Mouse (Mus musculus): ENCODE results near the gene Sh3bp1. TPM values are rescaled to one million over a fixed set of nuclear protein-coding genes. Genes with fewer than 3 reads are reported as not detected.
A peak's percentile ranks its signal among the peaks of the same experiment; 100 is the strongest.

The Sh3bp1 gene
- total and polyA plus RNA-seq, 3 experiments: 12.3 to 69.7 (median 23.8) TPM

DNA sequence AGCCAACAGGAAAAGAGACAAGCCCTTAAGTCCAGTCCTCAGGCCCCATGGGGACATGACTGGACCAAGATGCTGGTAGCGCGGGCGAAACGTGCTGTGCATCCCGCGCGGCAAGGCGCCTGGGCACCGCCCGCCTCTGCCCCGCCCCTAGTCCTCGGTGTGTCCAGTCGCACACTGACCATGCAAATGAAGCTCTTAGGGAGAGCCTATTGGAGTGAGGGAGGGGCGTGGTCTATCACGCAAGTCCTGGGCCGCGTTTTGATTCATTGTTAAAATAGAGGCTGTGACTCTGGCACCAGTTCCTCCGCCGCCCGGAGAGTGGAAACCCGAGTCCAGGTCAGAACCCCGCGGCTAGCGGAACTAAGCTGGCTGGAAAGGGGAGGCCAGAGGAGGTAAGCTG is 48.1 kb downstream of the Sh3bp1 start, which contains the start of gene Triobp:
Gene Triobp (plus strand): TSS at position 68 of the 400 bp plus-strand sequence.
- peak within 1 kb of the TSS; percentile 96 for H3K4me2 ChIP-seq (ENCODE audit: insufficient read depth, low read depth, poor library complexity, severe bottlenecking)
- peaks cover 0 to 7% of the 10 kb centered on the region in 2 experiments for H3K36me3 ChIP-seq (replicated peaks in 1 of 2; ENCODE audit: control insufficient read depth in 1 of 2, insufficient read depth in 1 of 2, low read length in 1 of 2)
- H3K27me3 ChIP-seq (replicated peaks): peaks cover 2% of the 10 kb centered on the region
- dilution Hi-C loops (cut with MboI; ENCODE audit: extremely low pct_ligation_motif_present, extremely low pct_unique_long_range_greater_than_20kb, low sequenced_read_pairs) (no loop called here), in situ Hi-C loops (cut with MboI; ENCODE audit: low pct_ligation_motif_present, low pct_unique_long_range_greater_than_20kb, low sequenced_read_pairs) (loop anchor here (5.0 kb wide), 1 partner anchor 40 kb away; no protein-coding TSS in a partner anchor)
- DNase-seq (ENCODE audit: extremely low read depth): no peak
- peak within 1 kb of the TSS in 2 of 3 experiments; percentile 36 to 58 for H3K4me3 ChIP-seq (replicated peaks in 1 of 3; ENCODE audit: low read depth in 2 of 3, low read length in 2 of 3, poor library complexity in 1 of 3)
- 0 out of 2 replicates have a peak within 1 kb of the TSS, but pooled peaks have one; percentile 15 for H3K9ac ChIP-seq (ENCODE audit: insufficient read depth, low read depth)
- peak; percentile 72 for TF ChIP-seq POLR2A (IDR thresholded peaks at IDR 0.05; ENCODE audit: low read depth, low read length)
- TF ChIP-seq MXI1 (IDR thresholded peaks at IDR 0.05; ENCODE audit: low read depth, low read length): peak; percentile 81
- peak; percentile 41; the same call in 1 of the 2 replicates for TF ChIP-seq NRF1 (IDR thresholded peaks at IDR 0.05; ENCODE audit: low read depth, low read length)
- no peak for TF ChIP-seq MAFK (IDR thresholded peaks at IDR 0.05; ENCODE audit: insufficient replicate concordance, low read length)
- peak; percentile 53; the same call in 1 of the 2 replicates for TF ChIP-seq TCF12 (IDR thresholded peaks at IDR 0.05; ENCODE audit: low read depth, low read length)
- TF ChIP-seq BHLHE40 (IDR thresholded peaks at IDR 0.05; ENCODE audit: low read depth, low read length): peak; percentile 87
- TF ChIP-seq RCOR1 (conservative IDR thresholded peaks at IDR 0.05; ENCODE audit: low read depth, low read length): no peak
- no peak for TF ChIP-seq CHD1 (IDR thresholded peaks at IDR 0.05; ENCODE audit: low read depth, low read length)
- TF ChIP-seq MAX (IDR thresholded peaks at IDR 0.05; ENCODE audit: low read length): peak; percentile 63
- H3K9me3 ChIP-seq (replicated peaks; ENCODE audit: low read length): no peaks in the 10 kb centered on the region
- no peak within 1 kb of the TSS for H3K27ac ChIP-seq (ENCODE audit: insufficient read depth, low read depth)
- peaks cover 0 to 4% of the 10 kb centered on the region in 2 experiments; a peak in 2 of 4 replicates for H3K4me1 ChIP-seq (ENCODE audit: control insufficient read depth in 1 of 2, insufficient read depth in 2 of 2)
- no peaks in the 10 kb centered on the region for H3K79me2 ChIP-seq (replicated peaks; ENCODE audit: control insufficient read depth, extremely low read depth, insufficient read depth, poor library complexity, severe bottlenecking)

DNA sequence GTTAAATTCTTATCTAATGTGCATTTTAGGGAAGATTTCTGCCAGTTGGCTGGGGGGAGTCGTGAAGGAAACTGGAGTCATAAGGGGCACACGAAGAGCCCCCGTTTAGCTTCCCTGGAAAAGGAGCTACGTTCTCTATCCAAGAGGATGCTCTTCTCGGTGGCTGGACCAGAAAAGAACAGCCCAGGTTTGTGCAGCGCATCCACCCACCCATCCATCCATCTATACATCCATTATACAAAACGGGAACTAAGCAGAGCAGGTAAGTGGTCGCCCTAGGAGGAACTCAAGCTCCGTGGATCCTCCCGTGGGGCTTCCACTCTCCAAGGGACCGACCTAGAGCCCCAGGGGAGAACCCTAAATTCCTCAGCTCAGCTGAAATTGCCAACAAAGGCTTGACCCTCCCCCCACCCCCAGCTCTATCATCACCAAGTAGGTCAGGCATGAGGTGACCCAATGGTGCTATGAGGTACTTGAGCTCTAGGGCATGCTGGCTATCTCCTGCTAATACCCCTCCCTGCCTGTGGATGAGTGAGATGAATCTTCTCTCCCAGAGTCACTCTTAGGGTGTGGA is 48.7 kb downstream of the Sh3bp1 start:
- peaks cover 0 to 4% of the 10 kb centered on the region in 2 experiments; a peak in 2 of 4 replicates for H3K4me1 ChIP-seq (ENCODE audit: control insufficient read depth in 1 of 2, insufficient read depth in 2 of 2)
- no peaks in the 10 kb centered on the region for H3K9me3 ChIP-seq (replicated peaks; ENCODE audit: low read length)
- H3K4me2 ChIP-seq (ENCODE audit: insufficient read depth, low read depth, poor library complexity, severe bottlenecking): peak overlapping the region; percentile 96
- in situ Hi-C loops (cut with MboI; ENCODE audit: low pct_ligation_motif_present, low pct_unique_long_range_greater_than_20kb, low sequenced_read_pairs): loop anchor here (5.0 kb wide), 1 partner anchor 41 kb away; no protein-coding TSS in a partner anchor
- 0 out of 2 replicates have a peak overlapping the region, but pooled peaks have one; percentile 15 for H3K9ac ChIP-seq (ENCODE audit: insufficient read depth, low read depth)
- no peak overlapping the region for H3K27ac ChIP-seq (ENCODE audit: insufficient read depth, low read depth)
- no peaks in the 10 kb centered on the region for H3K79me2 ChIP-seq (replicated peaks; ENCODE audit: control insufficient read depth, extremely low read depth, insufficient read depth, poor library complexity, severe bottlenecking)
- no peak for TF ChIP-seq ZKSCAN1 (IDR thresholded peaks at IDR 0.05; ENCODE audit: borderline replicate concordance, low read depth, low read length)
- peak overlapping the region in 2 of 3 experiments; percentile 36 to 58 for H3K4me3 ChIP-seq (replicated peaks in 1 of 3; ENCODE audit: low read depth in 2 of 3, low read length in 2 of 3, poor library complexity in 1 of 3)
- no peak for DNase-seq (ENCODE audit: extremely low read depth)
- dilution Hi-C loops (cut with MboI; ENCODE audit: extremely low pct_ligation_motif_present, extremely low pct_unique_long_range_greater_than_20kb, low sequenced_read_pairs): no loop called here
- H3K27me3 ChIP-seq (replicated peaks): peaks cover 2% of the 10 kb centered on the region
- peaks cover 0 to 4% of the 10 kb centered on the region in 2 experiments for H3K36me3 ChIP-seq (replicated peaks in 1 of 2; ENCODE audit: control insufficient read depth in 1 of 2, insufficient read depth in 1 of 2, low read length in 1 of 2)

- H3K4me1 ChIP-seq (ENCODE audit: control insufficient read depth in 1 of 2, insufficient read depth in 2 of 2): peaks cover 0 to 4% of the 10 kb centered on the region in 2 experiments; a peak in 2 of 4 replicates
- no peak overlapping the region for H3K4me3 ChIP-seq (replicated peaks in 1 of 3; ENCODE audit: low read depth in 2 of 3, low read length in 2 of 3, poor library complexity in 1 of 3)
- H3K9ac ChIP-seq (ENCODE audit: insufficient read depth, low read depth): no peak overlapping the region
- H3K9me3 ChIP-seq (replicated peaks; ENCODE audit: low read length): no peaks in the 10 kb centered on the region
- H3K27ac ChIP-seq (ENCODE audit: insufficient read depth, low read depth): no peak overlapping the region
- in situ Hi-C loops (cut with MboI; ENCODE audit: low pct_ligation_motif_present, low pct_unique_long_range_greater_than_20kb, low sequenced_read_pairs) (loop anchor here (5.0 kb wide), 1 partner anchor 42 kb away; no protein-coding TSS in a partner anchor), dilution Hi-C loops (cut with MboI; ENCODE audit: extremely low pct_ligation_motif_present, extremely low pct_unique_long_range_greater_than_20kb, low sequenced_read_pairs) (no loop called here)
- TF ChIP-seq RCOR1 (conservative IDR thresholded peaks at IDR 0.05; ENCODE audit: low read depth, low read length): no peak
- TF ChIP-seq E2F4 (IDR thresholded peaks at IDR 0.05; ENCODE audit: insufficient replicate concordance, low read depth, low read length): no peak
- TF ChIP-seq ZMIZ1 (IDR thresholded peaks at IDR 0.05; ENCODE audit: low read depth, low read length): no peak
- TF ChIP-seq MAZ (IDR thresholded peaks at IDR 0.05; ENCODE audit: low read depth, low read length): no peak
- no peak for TF ChIP-seq TBP (conservative IDR thresholded peaks at IDR 0.05; ENCODE audit: low read depth, low read length)
- TF ChIP-seq NRF1 (IDR thresholded peaks at IDR 0.05; ENCODE audit: low read depth, low read length): no peak
- peaks cover 4% of the 10 kb centered on the region for H3K27me3 ChIP-seq (replicated peaks)
- H3K36me3 ChIP-seq (replicated peaks in 1 of 2; ENCODE audit: control insufficient read depth in 1 of 2, insufficient read depth in 1 of 2, low read length in 1 of 2): no peaks in the 10 kb centered on the region
- DNase-seq (ENCODE audit: extremely low read depth): no peak
- no peaks in the 10 kb centered on the region for H3K79me2 ChIP-seq (replicated peaks; ENCODE audit: control insufficient read depth, extremely low read depth, insufficient read depth, poor library complexity, severe bottlenecking)
- H3K4me2 ChIP-seq (ENCODE audit: insufficient read depth, low read depth, poor library complexity, severe bottlenecking): no peak overlapping the region
These were observed 49.3 kb downstream of the Sh3bp1 start for GRCm38 (mm10) chr15:78948883-78949282.

Measured in CH12.LX (cell line).